Mouse (Mus musculus): ENCODE measurements around the gene Arfgap1. TPM values are rescaled to one million over a fixed set of nuclear protein-coding genes. Genes with fewer than 3 reads are reported as not detected.

Arfgap1 gene
- total and polyA plus RNA-seq, 3 experiments: 50.5 to 57.1 TPM; not detected in 1

GRCm38 (mm10) chr2:180940187-180940586, 26.8 kb upstream of the Arfgap1 start:
- H3K9ac ChIP-seq (ENCODE audit: control insufficient read depth, low read depth, low read length, poor library complexity, severe bottlenecking): no peak overlapping the region
- H3K4me1 ChIP-seq (ENCODE audit: control insufficient read depth in 1 of 2, insufficient read depth in 2 of 2, low read length in 2 of 2): no peaks in the 10 kb centered on the region
- peak; percentile 56 for DNase-seq (ENCODE audit: low read depth, low spot score)
- H3K4me3 ChIP-seq (ENCODE audit: control insufficient read depth in 1 of 2, insufficient read depth in 1 of 2, low read depth in 2 of 2, low read length in 2 of 2): no peak overlapping the region
- H3K36me3 ChIP-seq (ENCODE audit: control insufficient read depth in 1 of 2, insufficient read depth in 2 of 2, low read length in 2 of 2): no peaks in the 10 kb centered on the region
- H3K79me2 ChIP-seq (ENCODE audit: control insufficient read depth, insufficient read depth, low read length, poor library complexity): no peaks in the 10 kb centered on the region
- H3K27ac ChIP-seq (ENCODE audit: control insufficient read depth, low read depth, low read length): no peak overlapping the region
- no peaks in the 10 kb centered on the region for H3K9me3 ChIP-seq (replicated peaks; ENCODE audit: insufficient read depth, low read length)
- H3K27me3 ChIP-seq (ENCODE audit: control insufficient read depth in 1 of 2, insufficient read depth in 2 of 2, low read length in 2 of 2): peaks cover 3 to 9% of the 10 kb centered on the region in 2 experiments; a peak in 3 of 4 replicates
- no peak for TF ChIP-seq POLR2AphosphoS2 (IDR thresholded peaks at IDR 0.05; ENCODE audit: low read length)
- TF ChIP-seq GATA1 (IDR thresholded peaks at IDR 0.05; ENCODE audit: low read depth, low read length): 0 out of 2 replicates have a peak, but pooled peaks have one; percentile 18

- no peaks in the 10 kb centered on the region for H3K79me2 ChIP-seq (ENCODE audit: control insufficient read depth, insufficient read depth, low read length, poor library complexity)
- no peak for TF ChIP-seq ZC3H11A (IDR thresholded peaks at IDR 0.05; ENCODE audit: low read depth, low read length)
- TF ChIP-seq POLR2AphosphoS5 (IDR thresholded peaks at IDR 0.05; ENCODE audit: borderline replicate concordance, low read depth, low read length): no peak
- no peak for TF ChIP-seq MYC (IDR thresholded peaks at IDR 0.05; ENCODE audit: low read depth, low read length)
- TF ChIP-seq MEF2A (IDR thresholded peaks at IDR 0.05; ENCODE audit: extremely low read depth, insufficient replicate concordance, low read depth, low read length, poor library complexity, severe bottlenecking): no peak
- no peak for TF ChIP-seq SMC3 (IDR thresholded peaks at IDR 0.05; ENCODE audit: low read depth, low read length)
- no peak for TF ChIP-seq MAZ (IDR thresholded peaks at IDR 0.05; ENCODE audit: low read depth, low read length)
- no peak for TF ChIP-seq POLR2A (IDR thresholded peaks at IDR 0.05; ENCODE audit: control insufficient read depth in 1 of 2, insufficient read depth in 1 of 2, low read depth in 1 of 2, low read length in 2 of 2, poor library complexity in 1 of 2)
- TF ChIP-seq KAT2A (conservative IDR thresholded peaks at IDR 0.05; ENCODE audit: low read depth, low read length): no peak
- TF ChIP-seq UBTF (IDR thresholded peaks at IDR 0.05; ENCODE audit: borderline replicate concordance, insufficient read depth, low read depth, low read length): no peak
- no peak for TF ChIP-seq MAFK (IDR thresholded peaks at IDR 0.05; ENCODE audit: borderline replicate concordance, low read depth, low read length)
- no peak for TF ChIP-seq ZKSCAN1 (IDR thresholded peaks at IDR 0.05; ENCODE audit: low read depth, low read length)
- TF ChIP-seq NRF1 (IDR thresholded peaks at IDR 0.05; ENCODE audit: insufficient read depth, low read depth, low read length, poor library complexity, severe bottlenecking): no peak
- TF ChIP-seq ZMIZ1 (IDR thresholded peaks at IDR 0.05; ENCODE audit: low read depth, low read length): no peak
- no peak for TF ChIP-seq SIN3A (IDR thresholded peaks at IDR 0.05; ENCODE audit: low read length)
- TF ChIP-seq E2F4 (IDR thresholded peaks at IDR 0.05; ENCODE audit: borderline replicate concordance, low read depth, low read length): no peak
- no peak for TF ChIP-seq GATA1 (IDR thresholded peaks at IDR 0.05; ENCODE audit: low read depth, low read length)
- no peak for TF ChIP-seq TBP (IDR thresholded peaks at IDR 0.05; ENCODE audit: low read depth, low read length)
- no peak for TF ChIP-seq POLR2AphosphoS2 (IDR thresholded peaks at IDR 0.05; ENCODE audit: low read length)
- TF ChIP-seq HCFC1 (IDR thresholded peaks at IDR 0.05; ENCODE audit: low read depth, low read length): no peak
- no peak overlapping the region for H3K9ac ChIP-seq (ENCODE audit: control insufficient read depth, low read depth, low read length, poor library complexity, severe bottlenecking)
- no peak overlapping the region for H3K27ac ChIP-seq (ENCODE audit: control insufficient read depth, low read depth, low read length)
- no peak overlapping the region for H3K4me3 ChIP-seq (ENCODE audit: control insufficient read depth in 1 of 2, insufficient read depth in 1 of 2, low read depth in 2 of 2, low read length in 2 of 2)
- no peaks in the 10 kb centered on the region for H3K4me1 ChIP-seq (ENCODE audit: control insufficient read depth in 1 of 2, insufficient read depth in 2 of 2, low read length in 2 of 2)
- peaks cover 2 to 3% of the 10 kb centered on the region in 2 experiments; a peak in 2 of 4 replicates for H3K27me3 ChIP-seq (ENCODE audit: control insufficient read depth in 1 of 2, insufficient read depth in 2 of 2, low read length in 2 of 2)
- DNase-seq (ENCODE audit: low read depth, low spot score): no peak
- H3K36me3 ChIP-seq (ENCODE audit: control insufficient read depth in 1 of 2, insufficient read depth in 2 of 2, low read length in 2 of 2): no peaks in the 10 kb centered on the region
- no peaks in the 10 kb centered on the region for H3K9me3 ChIP-seq (replicated peaks; ENCODE audit: insufficient read depth, low read length)
Measured at GRCm38 (mm10) chr2:180941869-180942268, 25.2 kb upstream of the Arfgap1 start.
